ENCODE assay signal across 31 mouse cellular contexts in genomic region chr13:31021927-31022326, GRCm38 (mm10). TPM values are rescaled to one million over a fixed set of nuclear protein-coding genes. Genes with fewer than 3 reads are reported as not detected.
DNase-seq lines count a peak whose midpoint lies in the region; ATAC-seq and TF ChIP-seq lines count a peak whose summit lies in the region.
"Had no signal": no experiment of that assay in that cellular context is flagged by ENCODE, and none has a peak within 500 bp of the region (broad histone marks: within the 10 kb centered on the region; RNA-seq: fewer than 3 reads in every experiment).

No protein-coding gene starts in this region.

- no peak overlapping the region for H3K27ac ChIP-seq in embryonic facial prominence, embryonic 15.5 days (replicated peaks)
- no peak overlapping the region for H3K27ac ChIP-seq in lung, postnatal 0 days (ENCODE audit: low read length)
- H3K27ac ChIP-seq in midbrain, embryonic 13.5 days: no peak overlapping the region
- no peak overlapping the region for H3K27ac ChIP-seq in neural tube, embryonic 15.5 days (replicated peaks)
- H3K27ac ChIP-seq: forebrain, embryonic 12.5 days; heart, adult 2 months; heart, embryonic 13.5 days; hindbrain, embryonic 14.5 days; kidney, embryonic 15.5 days; limb, embryonic 12.5 days; liver, embryonic 12.5 days; midbrain, embryonic 10.5 days; neural tube, embryonic 12.5 days had no signal

- TF ChIP-seq EP300 in lung, postnatal 0 days (IDR thresholded peaks at IDR 0.05): no peak

- TF ChIP-seq CTCF in lung, postnatal 0 days (IDR thresholded peaks at IDR 0.05): no peak

- peak; percentile 15 for DNase-seq in kidney, postnatal 14 days
- DNase-seq in kidney, postnatal 4 days: no peak
- peak; percentile 76 for DNase-seq in lung, postnatal 0 days (ENCODE audit: low spot score)
- no peak for DNase-seq in cerebellum, postnatal 14 days
- DNase-seq: adrenal gland, postnatal 25 days; cerebellum, adult 11-12 months; cerebellum, postnatal 25 days; heart, adult 2 months; layer of hippocampus, adult 9-11 months; liver, postnatal 0 days; right cerebral cortex, postnatal 4 days; thymus, postnatal 4 days had no signal

- H3K27me3 ChIP-seq in embryonic facial prominence, embryonic 15.5 days: no peaks in the 10 kb centered on the region
- H3K27me3 ChIP-seq in lung, postnatal 0 days (replicated peaks; ENCODE audit: insufficient read depth, low read length): no peaks in the 10 kb centered on the region
- no peaks in the 10 kb centered on the region for H3K27me3 ChIP-seq in midbrain, embryonic 13.5 days
- no peaks in the 10 kb centered on the region for H3K27me3 ChIP-seq in neural tube, embryonic 15.5 days (replicated peaks)
- H3K27me3 ChIP-seq: embryonic facial prominence, embryonic 12.5 days; forebrain, embryonic 12.5 days; heart, embryonic 13.5 days; kidney, embryonic 15.5 days; limb, embryonic 12.5 days; liver, embryonic 12.5 days; neural tube, embryonic 12.5 days had no signal

- no peaks in the 10 kb centered on the region for H3K9me3 ChIP-seq in embryonic facial prominence, embryonic 15.5 days (replicated peaks)
- H3K9me3 ChIP-seq in lung, postnatal 0 days (ENCODE audit: low read length): no peaks in the 10 kb centered on the region
- H3K9me3 ChIP-seq in midbrain, embryonic 13.5 days: no peaks in the 10 kb centered on the region
- no peaks in the 10 kb centered on the region for H3K9me3 ChIP-seq in neural tube, embryonic 15.5 days (replicated peaks)
- H3K9me3 ChIP-seq: embryonic facial prominence, embryonic 12.5 days; forebrain, embryonic 12.5 days; heart, embryonic 13.5 days; kidney, embryonic 15.5 days; limb, embryonic 12.5 days; liver, embryonic 12.5 days; midbrain, embryonic 10.5 days; neural tube, embryonic 12.5 days had no signal

- H3K4me2 ChIP-seq in embryonic facial prominence, embryonic 15.5 days (replicated peaks): 0 out of 2 replicates have a peak overlapping the region, but pooled peaks have one; percentile 10
- H3K4me2 ChIP-seq in lung, postnatal 0 days (replicated peaks; ENCODE audit: low read depth, low read length): no peak overlapping the region
- no peak overlapping the region for H3K4me2 ChIP-seq in midbrain, embryonic 13.5 days (replicated peaks)
- H3K4me2 ChIP-seq in neural tube, embryonic 15.5 days: no peak overlapping the region
- H3K4me2 ChIP-seq: embryonic facial prominence, embryonic 12.5 days; forebrain, embryonic 12.5 days; heart, embryonic 13.5 days; hindbrain, embryonic 14.5 days; kidney, embryonic 15.5 days; limb, embryonic 12.5 days; liver, embryonic 12.5 days; neural tube, embryonic 12.5 days had no signal

- no peak overlapping the region for H3K4me3 ChIP-seq in embryonic facial prominence, embryonic 15.5 days (replicated peaks)
- no peak overlapping the region for H3K4me3 ChIP-seq in lung, postnatal 0 days (ENCODE audit: low read depth, low read length)
- no peak overlapping the region for H3K4me3 ChIP-seq in midbrain, embryonic 13.5 days (replicated peaks)
- no peak overlapping the region for H3K4me3 ChIP-seq in neural tube, embryonic 15.5 days (replicated peaks)
- H3K4me3 ChIP-seq: embryonic facial prominence, embryonic 12.5 days; forebrain, embryonic 12.5 days; heart, adult 2 months; heart, embryonic 13.5 days; kidney, embryonic 15.5 days; limb, embryonic 12.5 days; liver, embryonic 12.5 days; midbrain, embryonic 10.5 days; myocyte; neural tube, embryonic 12.5 days had no signal

- ATAC-seq in embryonic facial prominence, embryonic 15.5 days (ENCODE audit: insufficient number of reproducible peaks, low FRiP score, low TSS enrichment, low read depth): no peak
- ATAC-seq in lung, postnatal 0 days: peak; percentile 46
- no peak for ATAC-seq in midbrain, embryonic 13.5 days
- no peak for ATAC-seq in neural tube, embryonic 15.5 days (ENCODE audit: low FRiP score)
- ATAC-seq: CD4-positive, CD25-positive, alpha-beta regulatory T cell, adult 4 months; forebrain, postnatal 0 days; intestine, postnatal 0 days; liver, embryonic 12.5 days; liver, postnatal 0 days; midbrain, embryonic 16.5 days had no signal

- H3K9ac ChIP-seq in embryonic facial prominence, embryonic 15.5 days: no peak overlapping the region
- H3K9ac ChIP-seq in lung, postnatal 0 days (replicated peaks; ENCODE audit: low read depth): no peak overlapping the region
- no peak overlapping the region for H3K9ac ChIP-seq in midbrain, embryonic 13.5 days (replicated peaks)
- H3K9ac ChIP-seq in neural tube, embryonic 15.5 days (replicated peaks): no peak overlapping the region
- H3K9ac ChIP-seq: embryonic facial prominence, embryonic 12.5 days; forebrain, embryonic 12.5 days; forebrain, postnatal 0 days; heart, embryonic 13.5 days; hindbrain, embryonic 14.5 days; kidney, embryonic 15.5 days; limb, embryonic 12.5 days; liver, embryonic 12.5 days; liver, postnatal 0 days; neural tube, embryonic 12.5 days had no signal

- peaks cover 2% of the 10 kb centered on the region; the same call in 1 of the 2 replicates for H3K4me1 ChIP-seq in embryonic facial prominence, embryonic 15.5 days
- no peaks in the 10 kb centered on the region for H3K4me1 ChIP-seq in lung, postnatal 0 days (ENCODE audit: insufficient read depth, low read depth, low read length)
- no peaks in the 10 kb centered on the region for H3K4me1 ChIP-seq in midbrain, embryonic 13.5 days (replicated peaks)
- no peaks in the 10 kb centered on the region for H3K4me1 ChIP-seq in neural tube, embryonic 15.5 days
- H3K4me1 ChIP-seq: forebrain, embryonic 12.5 days; heart, embryonic 13.5 days; kidney, embryonic 15.5 days; liver, embryonic 12.5 days; neural tube, embryonic 12.5 days had no signal

- H3K36me3 ChIP-seq in embryonic facial prominence, embryonic 15.5 days: no peaks in the 10 kb centered on the region
- no peaks in the 10 kb centered on the region for H3K36me3 ChIP-seq in lung, postnatal 0 days (ENCODE audit: insufficient read depth, low read length)
- H3K36me3 ChIP-seq in midbrain, embryonic 13.5 days: no peaks in the 10 kb centered on the region
- no peaks in the 10 kb centered on the region for H3K36me3 ChIP-seq in neural tube, embryonic 15.5 days
- H3K36me3 ChIP-seq: embryonic facial prominence, embryonic 12.5 days; forebrain, embryonic 12.5 days; heart, embryonic 13.5 days; kidney, embryonic 15.5 days; limb, embryonic 12.5 days; liver, embryonic 12.5 days; midbrain, embryonic 10.5 days; neural tube, embryonic 12.5 days had no signal

- 13% methylated on average over 6 of the region's 6 CpGs for WGBS in embryonic facial prominence, embryonic 15.5 days
- 30% methylated on average over 6 of the region's 6 CpGs for WGBS in lung, postnatal 0 days
- WGBS in midbrain, embryonic 13.5 days: 85% methylated on average over 6 of the region's 6 CpGs
- 75% methylated on average over 6 of the region's 6 CpGs for WGBS in neural tube, embryonic 15.5 days

RNA-seq across cellular contexts. Expression of gene Gm5447, which starts 47.9 kb away (rescaled TPM):
- 0.24 TPM in 1 of 2 replicates, not detected in the other for polyA plus RNA-seq in embryonic facial prominence, embryonic 15.5 days (2015; fragmentation: Nextera tagmentation; extraction: Ambion mirVana)
- 0.06 and 0.30 TPM in 2 replicates for polyA plus RNA-seq in lung, postnatal 0 days (2015; fragmentation: Nextera tagmentation; extraction: Ambion mirVana)
- polyA plus RNA-seq in midbrain, embryonic 13.5 days (2015; fragmentation: Nextera tagmentation; extraction: Ambion mirVana): 0.11 and 0.14 TPM in 2 replicates
- 0.13 TPM in 1 of 2 replicates, not detected in the other for polyA plus RNA-seq in neural tube, embryonic 15.5 days (2015; fragmentation: Nextera tagmentation; extraction: Ambion mirVana)
- polyA plus RNA-seq: CD4-positive, CD25-positive, alpha-beta regulatory T cell, adult 4 months; heart, adult 2 months; heart, embryonic 13.5 days; hindbrain, embryonic 14.5 days; intestine, postnatal 0 days; kidney, embryonic 15.5 days; liver, embryonic 12.5 days; liver, postnatal 0 days; midbrain, embryonic 16.5 days; myocyte; neural tube, embryonic 12.5 days; spleen, adult 2 months; thymus, postnatal 0 days had no signal

RNA-seq across cellular contexts. Expression of gene Exoc2, which starts 48.0 kb away (rescaled TPM):
- 26.3 and 27.4 TPM in 2 replicates for polyA plus RNA-seq in embryonic facial prominence, embryonic 15.5 days (2015; fragmentation: Nextera tagmentation; extraction: Ambion mirVana)
- 17.1 and 21.3 TPM in 2 replicates for polyA plus RNA-seq in lung, postnatal 0 days (2015; fragmentation: Nextera tagmentation; extraction: Ambion mirVana)
- 44.7 and 50.9 TPM in 2 replicates for polyA plus RNA-seq in midbrain, embryonic 13.5 days (2015; fragmentation: Nextera tagmentation; extraction: Ambion mirVana)
- 42.2 and 44.5 TPM in 2 replicates for polyA plus RNA-seq in neural tube, embryonic 15.5 days (2015; fragmentation: Nextera tagmentation; extraction: Ambion mirVana)

Comparison
In these comparisons a context has a peak if more than half of its experiments do, and no peak if none do; other contexts are left out.
1. DNase-seq: peak in kidney, postnatal 14 days (single experiment) and lung, postnatal 0 days (single experiment); none in kidney, postnatal 4 days (0 of 2) and cerebellum, postnatal 14 days (0 of 2).